Mouse (Mus musculus) right cerebral cortex, postnatal 25 days (tissue): ENCODE measurements around the gene Stk32b.

Source experiments
- DNase-seq: peaks from one replicate; pipeline ENCODE4 v3.0.0; 2022

Gene Stk32b

DNA sequence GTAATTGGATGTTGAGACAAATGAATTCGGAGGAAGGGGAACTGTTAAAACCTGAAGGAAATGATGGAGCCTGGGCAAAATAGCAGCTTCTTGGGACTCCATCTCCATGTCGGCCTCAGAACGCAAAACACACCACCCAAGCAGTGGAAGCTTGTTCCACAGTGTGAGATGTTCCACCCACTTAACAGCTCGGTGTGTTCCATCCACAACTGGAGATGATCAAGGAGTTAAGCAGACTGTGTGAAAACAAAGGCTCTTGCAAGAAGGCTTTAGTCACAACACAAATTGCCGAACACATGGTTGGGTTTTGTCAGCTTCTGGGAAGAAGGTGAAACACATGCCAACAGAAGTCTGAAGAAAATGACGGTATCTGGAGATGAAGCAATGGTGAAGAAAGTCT, 59.2 kb downstream of the Stk32b start:
- peak; percentile 23 for DNase-seq

GRCm38 (mm10) chr5:37655208-37655607, 61.8 kb downstream of the Stk32b start:
- DNase-seq: no peak

- no peak for DNase-seq
These were observed 66.2 kb downstream of the Stk32b start for GRCm38 (mm10) chr5:37650681-37651211.

DNA sequence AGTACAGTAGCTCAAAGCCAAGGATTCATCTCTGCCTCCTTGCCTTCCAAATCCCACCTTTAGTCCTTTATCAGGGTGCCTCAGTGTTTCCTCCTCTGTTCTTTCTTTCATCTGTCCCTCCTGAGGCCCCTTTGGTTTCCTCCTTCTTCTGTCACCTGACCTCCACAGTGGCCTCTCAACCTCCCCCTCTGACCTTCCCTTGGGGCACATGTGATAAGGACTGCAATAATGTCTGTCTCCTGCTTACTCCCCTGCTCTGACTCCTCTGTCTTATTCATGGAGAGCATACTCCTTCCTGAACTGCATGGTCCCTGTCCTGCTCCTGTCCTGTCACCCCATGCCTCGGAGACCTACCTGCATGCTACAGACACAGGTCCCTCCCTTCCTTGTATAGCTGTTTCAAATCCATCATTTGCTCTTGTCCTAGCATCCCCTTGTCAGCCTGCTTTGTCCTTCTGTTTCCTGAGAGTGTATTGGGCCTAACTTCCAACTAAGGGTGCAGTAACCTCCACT, 66.8 kb downstream of the Stk32b start:
- no peak for DNase-seq

- no peak for DNase-seq
These were observed 72.9 kb downstream of the Stk32b start for GRCm38 (mm10) chr5:37644082-37644481.

GRCm38 (mm10) chr5:37642486-37642885, 74.5 kb downstream of the Stk32b start:
- no peak for DNase-seq

DNA sequence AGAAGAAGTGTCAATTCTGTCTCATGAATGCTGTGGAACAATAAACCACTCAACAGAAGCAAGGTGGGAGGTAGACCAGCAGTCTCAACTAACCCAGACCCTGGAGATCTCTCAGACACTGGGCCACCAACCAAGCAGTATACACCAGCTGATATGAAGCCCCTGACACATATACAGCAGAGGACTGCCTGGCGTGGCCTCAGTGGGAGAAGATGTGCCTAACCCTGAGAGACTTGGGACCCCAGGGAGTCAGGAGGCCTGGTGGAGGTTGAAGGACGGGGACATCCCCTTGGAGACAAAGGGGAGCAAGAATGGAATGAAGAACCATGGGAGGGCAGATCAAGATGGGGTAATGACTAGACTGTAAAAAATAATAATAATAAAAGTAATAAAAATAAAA, 82.2 kb downstream of the Stk32b start:
- DNase-seq: no peak

- DNase-seq: no peak
These were observed 89.4 kb downstream of the Stk32b start for GRCm38 (mm10) chr5:37627437-37628163.

GRCm38 (mm10) chr5:37611874-37612273, 105.1 kb downstream of the Stk32b start:
- no peak for DNase-seq

DNA sequence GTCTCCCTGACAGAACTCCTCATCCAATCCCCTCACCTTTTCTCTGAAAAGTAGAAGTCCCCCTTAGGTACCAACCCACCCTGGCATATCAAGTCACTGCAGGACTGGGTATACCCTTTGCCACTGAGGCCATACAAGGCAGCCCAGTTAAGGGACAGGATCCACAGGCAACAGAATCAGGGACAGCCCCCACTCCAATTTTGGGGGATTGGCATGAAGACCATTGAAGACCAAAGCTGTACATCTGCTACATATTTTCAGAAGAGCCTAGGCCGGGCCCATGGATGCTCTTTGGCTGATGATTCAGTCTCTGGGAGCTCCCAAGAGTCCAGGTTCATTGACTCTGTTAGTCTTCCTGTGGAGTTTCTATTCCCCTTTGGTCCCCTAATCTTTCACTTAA, 117.4 kb downstream of the Stk32b start:
- DNase-seq: no peak

DNA sequence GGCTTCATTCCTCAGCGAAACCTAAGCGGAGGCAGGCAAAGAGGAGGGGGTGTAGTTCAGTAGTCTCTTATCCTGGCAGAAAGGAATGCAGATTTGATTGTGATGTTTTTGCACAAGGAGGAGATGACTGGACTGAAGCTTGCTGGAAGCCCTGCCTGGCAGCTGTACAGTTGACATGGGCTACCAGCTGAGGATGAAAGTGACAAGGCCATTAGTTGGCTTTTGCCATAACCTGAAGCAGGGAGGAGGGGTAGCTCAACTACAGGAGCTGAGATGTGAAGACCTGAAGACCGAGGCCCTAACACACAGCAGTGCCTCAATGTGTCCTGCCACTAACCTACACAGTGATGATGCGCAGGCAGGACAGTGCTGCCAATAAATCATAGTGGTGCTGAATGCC, 118.7 kb downstream of the Stk32b start:
- no peak for DNase-seq

DNA sequence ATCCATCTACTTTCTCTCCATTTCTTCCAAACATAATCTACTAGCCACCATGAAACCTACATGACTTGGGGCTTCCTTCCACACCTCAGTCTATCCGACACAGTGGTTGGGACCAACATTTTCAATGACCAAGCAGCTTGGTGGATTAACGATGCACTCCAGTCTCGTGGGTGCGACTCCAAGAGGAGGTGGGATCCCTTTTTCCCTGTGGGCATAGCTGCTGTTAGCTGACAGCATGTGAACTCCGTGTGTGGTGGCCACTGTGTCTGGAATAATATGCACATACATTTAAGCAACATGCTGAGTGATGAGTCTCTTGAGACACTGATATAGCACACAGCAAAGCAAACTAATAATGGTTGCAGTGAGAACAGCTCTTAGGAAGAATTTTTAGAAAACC, 124.6 kb downstream of the Stk32b start:
- no peak for DNase-seq

DNA sequence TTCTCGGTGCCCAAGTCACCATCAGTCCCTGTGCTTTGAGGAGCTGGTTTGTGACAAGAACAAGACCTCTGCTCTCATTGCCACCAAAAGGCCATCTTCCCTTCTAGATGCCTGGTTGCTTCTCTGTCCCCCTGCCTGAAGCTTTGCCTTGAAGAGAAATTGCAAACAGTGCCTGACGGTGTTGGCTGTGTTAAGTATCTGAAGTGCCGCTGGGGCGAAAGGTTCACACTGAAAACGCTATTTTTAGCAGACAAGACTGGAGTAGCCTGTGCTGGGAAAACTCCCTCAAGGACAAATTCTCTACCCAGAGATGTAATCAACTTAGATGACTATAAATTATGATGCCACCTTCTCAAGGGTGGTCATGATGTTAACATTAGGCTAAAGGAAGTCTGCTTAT, 129.1 kb downstream of the Stk32b start:
- DNase-seq: no peak

DNA sequence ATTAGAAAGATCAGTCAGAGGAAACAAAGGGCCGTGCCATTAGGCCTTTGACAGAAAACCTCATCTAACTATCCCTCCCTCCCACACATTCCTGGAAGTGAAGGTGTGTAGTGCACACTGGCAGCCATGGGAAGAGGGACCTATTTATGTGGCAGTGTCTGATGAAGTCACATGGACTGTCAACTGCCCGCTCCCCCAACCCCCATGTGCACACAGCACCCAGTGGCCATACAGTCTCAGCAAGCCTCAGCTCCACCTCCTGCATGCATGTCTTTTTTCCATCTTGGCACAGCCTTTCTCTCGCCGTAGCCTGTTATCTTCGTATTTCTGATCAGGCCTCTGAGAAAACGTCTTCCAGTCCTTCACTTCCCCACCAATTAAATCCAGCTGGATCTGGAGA, 130.9 kb downstream of the Stk32b start:
- no peak for DNase-seq

- no peak for DNase-seq
These were observed 141.5 kb downstream of the Stk32b start for GRCm38 (mm10) chr5:37575427-37575826.

DNA sequence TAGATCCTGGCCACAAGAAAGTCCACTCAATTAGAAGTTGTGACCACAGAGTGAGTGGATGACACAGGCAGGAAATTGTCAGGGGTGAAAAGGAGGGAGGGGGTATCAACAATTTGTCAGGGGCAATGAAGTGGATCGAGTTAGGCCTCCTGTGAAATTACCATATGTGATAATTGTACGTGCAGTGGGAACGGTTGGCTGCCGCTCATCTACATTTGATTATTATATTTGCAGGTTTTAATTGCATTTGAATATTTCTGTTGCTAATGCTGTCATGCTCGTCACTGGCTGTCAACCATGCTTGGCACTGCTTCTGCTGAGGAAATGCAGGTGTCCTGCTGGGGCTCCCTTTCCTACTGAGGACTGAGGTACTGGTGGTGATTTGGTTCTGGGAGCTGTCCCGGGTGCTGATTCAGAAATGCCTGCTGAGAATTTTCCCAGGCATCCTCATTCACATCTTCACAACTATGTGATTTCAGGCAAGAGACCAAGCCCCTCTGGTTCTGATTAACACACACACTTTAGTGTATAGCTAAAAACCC, 159.6 kb downstream of the Stk32b start:
- no peak for DNase-seq

GRCm38 (mm10) chr5:37554231-37554630, 162.7 kb downstream of the Stk32b start:
- no peak for DNase-seq

- DNase-seq: no peak
These were observed 165.3 kb downstream of the Stk32b start for GRCm38 (mm10) chr5:37551649-37552048.

DNA sequence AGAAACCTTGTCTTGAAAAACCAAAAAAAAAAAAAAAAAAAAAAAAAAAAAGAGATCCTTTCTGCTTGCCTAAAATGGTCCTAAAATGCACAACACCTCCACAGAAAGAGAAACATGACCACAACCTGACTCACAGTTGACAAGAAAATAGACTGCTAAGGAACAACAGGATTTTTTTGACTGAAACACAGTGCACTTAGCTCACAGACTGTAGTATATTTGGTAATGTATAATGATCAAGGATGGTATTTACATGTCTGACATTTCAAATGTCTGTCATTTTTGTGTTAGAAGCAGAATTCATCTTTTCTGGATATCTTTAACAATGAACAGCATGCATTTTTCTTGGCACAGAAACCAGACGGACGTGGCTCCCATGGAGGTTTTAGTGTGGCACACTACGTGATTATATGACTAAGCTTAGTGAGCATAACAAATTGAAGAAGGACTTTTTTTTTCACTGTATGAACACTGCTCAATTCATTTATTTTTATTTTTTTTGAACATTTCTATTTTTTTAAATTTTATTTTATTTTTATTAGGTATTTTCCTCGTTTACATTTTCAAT, 181.2 kb downstream of the Stk32b start:
- DNase-seq: no peak

- DNase-seq: no peak
These were observed 181.7 kb downstream of the Stk32b start for GRCm38 (mm10) chr5:37535227-37535626.

DNA sequence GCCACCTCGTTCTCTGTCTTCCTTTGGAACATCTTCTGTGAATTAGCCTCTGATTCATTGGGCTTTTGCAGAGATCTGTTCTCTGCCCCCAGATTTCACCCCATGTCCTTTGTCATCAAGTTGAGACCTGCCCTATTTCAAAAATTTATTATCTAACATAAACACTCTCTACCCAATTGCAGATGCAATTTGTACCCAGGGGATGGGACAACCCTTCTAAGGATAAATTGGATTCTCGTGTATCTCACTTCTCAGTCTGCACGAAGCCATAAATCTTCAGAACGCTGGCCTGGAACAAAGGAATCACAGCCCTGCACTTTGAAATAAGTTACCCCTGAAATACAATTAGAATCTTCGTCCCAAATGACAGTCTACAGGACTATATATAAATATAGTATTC, 191.6 kb downstream of the Stk32b start:
- DNase-seq: no peak

DNA sequence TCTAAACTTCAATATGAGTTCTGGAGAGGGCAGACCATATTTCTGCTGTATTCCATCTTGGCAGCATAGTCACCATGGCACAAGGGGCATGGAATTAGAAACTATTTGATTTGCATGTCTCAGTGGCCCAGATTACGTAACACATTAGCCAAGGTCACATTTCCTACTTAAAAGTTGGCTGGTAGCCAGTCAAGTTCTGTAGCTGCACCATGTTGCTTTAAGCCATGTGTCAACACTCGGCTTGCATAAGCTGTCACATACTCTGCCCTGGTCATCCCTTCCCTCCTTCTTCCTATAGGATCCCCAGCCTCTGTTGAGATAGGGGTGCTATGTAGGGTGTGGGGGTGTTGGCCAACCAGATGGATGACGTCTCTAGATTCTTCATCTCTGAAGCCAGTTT, 196.5 kb downstream of the Stk32b start:
- no peak for DNase-seq

DNA sequence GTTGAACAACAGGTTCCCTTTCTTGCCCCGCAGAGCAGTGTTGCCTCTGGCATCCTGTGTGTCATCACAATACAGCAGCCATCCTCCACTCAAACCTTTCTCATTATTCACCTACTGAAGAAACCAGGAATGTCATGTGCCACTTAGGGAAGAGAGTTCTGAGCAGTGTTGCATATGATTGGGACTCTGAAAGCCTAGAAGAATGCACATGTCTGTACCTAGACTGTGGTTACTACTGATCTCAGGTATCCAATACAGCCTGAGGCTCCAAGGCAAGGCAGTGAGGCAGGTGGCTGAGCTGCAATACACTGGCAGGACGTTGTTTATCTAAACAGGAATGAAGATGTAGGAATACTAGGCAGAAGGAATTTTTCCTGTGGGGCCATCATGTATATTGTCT, 204.5 kb downstream of the Stk32b start:
- DNase-seq: no peak

GRCm38 (mm10) chr5:37506880-37507519, 210.0 kb downstream of the Stk32b start:
- DNase-seq: no peak
